Mouse (Mus musculus): ENCODE data around the gene Gm21974. TPM values are rescaled to one million over a fixed set of nuclear protein-coding genes. Genes with fewer than 3 reads are reported as not detected.

Gene Gm21974
- polyA plus RNA-seq, 1 experiment = not detected

- Histone ChIP-seq H3K36me3 (ENCODE audit: control insufficient read depth, insufficient read depth) (peaks cover 10% of the 10 kb centered on the region), H3K79me2 (ENCODE audit: control insufficient read depth, insufficient read depth) (peaks cover 77% of the 10 kb centered on the region), H3K4me3 (peak overlapping the region; percentile 98), H3K4me2 (ENCODE audit: low read depth) (peak overlapping the region; percentile 84), H3ac (ENCODE audit: control insufficient read depth, insufficient read length) (peak overlapping the region; percentile 83), H3K27me3 (ENCODE audit: control insufficient read depth, insufficient read depth, insufficient read length) (no peaks in the 10 kb centered on the region)
- TF ChIP-seq USF1 (IDR thresholded peaks at IDR 0.05; ENCODE audit: low read depth) = no peak
- no peak for TF ChIP-seq MAX (IDR thresholded peaks at IDR 0.05; ENCODE audit: low read depth)
- peak; percentile 21 for TF ChIP-seq SRF (IDR thresholded peaks at IDR 0.05; ENCODE audit: control insufficient read depth, insufficient read length, low read depth)
- TF ChIP-seq MYOD1 (IDR thresholded peaks at IDR 0.05; ENCODE audit: control insufficient read depth in 1 of 3, insufficient read length in 2 of 3, low read depth in 2 of 3) = peak in 1 of 3 experiments; percentile 15
- TF ChIP-seq POLR2A (IDR thresholded peaks at IDR 0.05; ENCODE audit: insufficient read length, low read depth) = no peak
- peak in 2 of 3 experiments; percentile 2 to 18 for TF ChIP-seq MYOG (IDR thresholded peaks at IDR 0.05; ENCODE audit: control insufficient read depth in 1 of 3, insufficient read depth in 1 of 3, insufficient read length in 2 of 3, low read depth in 2 of 3)
These were observed 19.6 kb downstream of the Gm21974 start for GRCm38 (mm10) chr7:127875627-127876001.

GRCm38 (mm10) chr7:127874812-127875626, 20.2 kb downstream of the Gm21974 start:
- no peak for TF ChIP-seq USF1 (IDR thresholded peaks at IDR 0.05; ENCODE audit: low read depth)
- no peak for TF ChIP-seq MAX (IDR thresholded peaks at IDR 0.05; ENCODE audit: low read depth)
- TF ChIP-seq POLR2A (IDR thresholded peaks at IDR 0.05; ENCODE audit: insufficient read length, low read depth) = no peak
- Histone ChIP-seq H3K36me3 (ENCODE audit: control insufficient read depth, insufficient read depth) (peaks cover 7% of the 10 kb centered on the region), H3ac (ENCODE audit: control insufficient read depth, insufficient read length) (peak overlapping the region; percentile 83), H3K4me3 (peak overlapping the region; percentile 98), H3K4me2 (ENCODE audit: low read depth) (peak overlapping the region; percentile 84), H3K79me2 (ENCODE audit: control insufficient read depth, insufficient read depth) (peaks cover 77% of the 10 kb centered on the region), H3K27me3 (ENCODE audit: control insufficient read depth, insufficient read depth, insufficient read length) (no peaks in the 10 kb centered on the region)

GRCm38 (mm10) chr7:127870136-127870821, 25.0 kb downstream of the Gm21974 start:
- Histone ChIP-seq H3ac (ENCODE audit: control insufficient read depth, insufficient read length) (no peak overlapping the region), H3K4me2 (ENCODE audit: low read depth) (peak overlapping the region; percentile 27), H3K36me3 (ENCODE audit: control insufficient read depth, insufficient read depth) (peaks cover 15% of the 10 kb centered on the region), H3K79me2 (ENCODE audit: control insufficient read depth, insufficient read depth) (peaks cover 51% of the 10 kb centered on the region), H3K27me3 (ENCODE audit: control insufficient read depth, insufficient read depth, insufficient read length) (no peaks in the 10 kb centered on the region), H3K4me3 (no peak overlapping the region)
- TF ChIP-seq TCF12 (IDR thresholded peaks at IDR 0.05; ENCODE audit: insufficient read depth, poor library complexity, severe bottlenecking) (no peak), USF1 (IDR thresholded peaks at IDR 0.05; ENCODE audit: low read depth) (no peak), SRF (IDR thresholded peaks at IDR 0.05; ENCODE audit: control insufficient read depth, insufficient read length, low read depth) (no peak), CEBPB (IDR thresholded peaks at IDR 0.05; ENCODE audit: insufficient read depth, poor library complexity, severe bottlenecking) (no peak), TCF3 (IDR thresholded peaks at IDR 0.05; ENCODE audit: insufficient read length, low read depth) (no peak), MAX (IDR thresholded peaks at IDR 0.05; ENCODE audit: low read depth) (no peak), REST (IDR thresholded peaks at IDR 0.05; ENCODE audit: insufficient read depth, insufficient read length) (no peak), MYOD1 (IDR thresholded peaks at IDR 0.05; ENCODE audit: control insufficient read depth in 1 of 3, insufficient read length in 2 of 3, low read depth in 2 of 3) (no peak), E2F4 (IDR thresholded peaks at IDR 0.05; ENCODE audit: insufficient read depth) (no peak), MYOG (IDR thresholded peaks at IDR 0.05; ENCODE audit: control insufficient read depth in 1 of 3, insufficient read depth in 1 of 3, insufficient read length in 2 of 3, low read depth in 2 of 3) (no peak)

GRCm38 (mm10) chr7:127869149-127869810, 26.0 kb downstream of the Gm21974 start:
- Histone ChIP-seq H3ac (ENCODE audit: control insufficient read depth, insufficient read length) (no peak overlapping the region), H3K4me2 (ENCODE audit: low read depth) (peak overlapping the region; percentile 35), H3K27me3 (ENCODE audit: control insufficient read depth, insufficient read depth, insufficient read length) (no peaks in the 10 kb centered on the region), H3K4me3 (no peak overlapping the region), H3K79me2 (ENCODE audit: control insufficient read depth, insufficient read depth) (peaks cover 41% of the 10 kb centered on the region), H3K36me3 (ENCODE audit: control insufficient read depth, insufficient read depth) (peaks cover 18% of the 10 kb centered on the region)
- peak in 2 of 3 experiments; percentile 52 to 96 for TF ChIP-seq MYOG (IDR thresholded peaks at IDR 0.05; ENCODE audit: control insufficient read depth in 1 of 3, insufficient read depth in 1 of 3, insufficient read length in 2 of 3, low read depth in 2 of 3)
- no peak for TF ChIP-seq SRF (IDR thresholded peaks at IDR 0.05; ENCODE audit: control insufficient read depth, insufficient read length, low read depth)
- no peak for TF ChIP-seq POLR2A (IDR thresholded peaks at IDR 0.05; ENCODE audit: insufficient read length, low read depth)
- TF ChIP-seq MYOD1 (IDR thresholded peaks at IDR 0.05; ENCODE audit: control insufficient read depth in 1 of 3, insufficient read length in 2 of 3, low read depth in 2 of 3) = peak; percentile 66 to 84 (median 80)
- TF ChIP-seq TCF12 (IDR thresholded peaks at IDR 0.05; ENCODE audit: insufficient read depth, poor library complexity, severe bottlenecking) = peak; percentile 74

GRCm38 (mm10) chr7:127867641-127868040, 27.6 kb downstream of the Gm21974 start:
- peaks cover 24% of the 10 kb centered on the region for H3K79me2 ChIP-seq (ENCODE audit: control insufficient read depth, insufficient read depth)
- no peak overlapping the region for H3K4me3 ChIP-seq
- no peaks in the 10 kb centered on the region for H3K27me3 ChIP-seq (ENCODE audit: control insufficient read depth, insufficient read depth, insufficient read length)
- H3K4me2 ChIP-seq (ENCODE audit: low read depth) = no peak overlapping the region
- no peak overlapping the region for H3ac ChIP-seq (ENCODE audit: control insufficient read depth, insufficient read length)
- peaks cover 18% of the 10 kb centered on the region for H3K36me3 ChIP-seq (ENCODE audit: control insufficient read depth, insufficient read depth)
- TF ChIP-seq TCF12 (IDR thresholded peaks at IDR 0.05; ENCODE audit: insufficient read depth, poor library complexity, severe bottlenecking) (no peak), SRF (IDR thresholded peaks at IDR 0.05; ENCODE audit: control insufficient read depth, insufficient read length, low read depth) (no peak)
